Mouse (Mus musculus) neural tube, embryonic 14.5 days (tissue): Measurements from ENCODE around the gene Disc1. TPM values are rescaled to one million over a fixed set of nuclear protein-coding genes. Genes with fewer than 3 reads are reported as not detected.

Source experiments
- ATAC-seq: fragments of 200-750 bp; cut with Nextera tagmentation; 2 replicates; pipeline ENCODE4 v1.8.0; 2017; ENCODE audit warnings: low read depth, mild to moderate bottlenecking, moderate TSS enrichment, moderate library complexity
- H3K27ac ChIP-seq: fragments of 300-500 bp; sonication (generic); 2 replicates; pipeline ENCODE4 v1.5.1; 2014; ENCODE audit warnings: low read depth, mild to moderate bottlenecking, control low read depth, low read length, moderate library complexity, mixed read lengths
- H3K27me3 ChIP-seq: fragments of 300-500 bp; sonication (generic); 2 replicates; pipeline ENCODE4 v1.6.1; 2014; ENCODE audit warnings: low read length; ENCODE audit not compliant: control insufficient read depth, insufficient read depth
- H3K36me3 ChIP-seq: fragments of 300-500 bp; sonication (generic); 2 replicates; pipeline ENCODE4 v1.6.1; 2014; ENCODE audit warnings: low read length, mixed read lengths; ENCODE audit not compliant: control insufficient read depth, insufficient read depth
- H3K4me1 ChIP-seq: fragments of 300-500 bp; sonication (generic); 2 replicates; pipeline ENCODE4 v1.6.1; 2014; ENCODE audit warnings: low read length; ENCODE audit not compliant: control insufficient read depth, insufficient read depth
- H3K4me2 ChIP-seq: fragments of 300-500 bp; sonication (generic); 2 replicates; pipeline ENCODE4 v1.6.1; 2014; ENCODE audit warnings: mild to moderate bottlenecking, low read depth, low read length, control low read depth
- H3K4me3 ChIP-seq: fragments of 300-500 bp; sonication (generic); 2 replicates; pipeline ENCODE4 v1.5.1; 2014; ENCODE audit warnings: low read depth, low read length, control low read depth, mixed read lengths
- H3K9ac ChIP-seq: fragments of 300-500 bp; sonication (generic); replicated peaks from 2 replicates; pipeline ENCODE4 v1.6.1; 2014; ENCODE audit warnings: low read depth, mild to moderate bottlenecking, control low read depth, low read length, mixed read lengths
- H3K9me3 ChIP-seq: fragments of 300-500 bp; sonication (generic); 2 replicates; pipeline ENCODE4 v1.6.1; 2016; ENCODE audit warnings: low read length; ENCODE audit not compliant: control insufficient read depth
- WGBS: fragments of 180-500 bp; shearing (Covaris S2); extraction: QIAGEN DNeasy Blood & Tissue Kit; methylation state at CpG from one replicate; pipeline ENCODE4 v1.1.7; 2014; 5-methylcytosine and 5-hydroxymethylcytosine counted together
- polyA plus RNA-seq: library from polyadenylated mRNA; unstranded; fragments of >200 nt; fragmentation: Nextera tagmentation; extraction: Ambion mirVana; gene quantifications from 2 replicates; pipeline ENCODE4 v1.2.1, GENCODE M21; 2014

Gene Disc1
- polyA plus RNA-seq, 1 experiment from 2014 or later: 1.0 TPM

DNA sequence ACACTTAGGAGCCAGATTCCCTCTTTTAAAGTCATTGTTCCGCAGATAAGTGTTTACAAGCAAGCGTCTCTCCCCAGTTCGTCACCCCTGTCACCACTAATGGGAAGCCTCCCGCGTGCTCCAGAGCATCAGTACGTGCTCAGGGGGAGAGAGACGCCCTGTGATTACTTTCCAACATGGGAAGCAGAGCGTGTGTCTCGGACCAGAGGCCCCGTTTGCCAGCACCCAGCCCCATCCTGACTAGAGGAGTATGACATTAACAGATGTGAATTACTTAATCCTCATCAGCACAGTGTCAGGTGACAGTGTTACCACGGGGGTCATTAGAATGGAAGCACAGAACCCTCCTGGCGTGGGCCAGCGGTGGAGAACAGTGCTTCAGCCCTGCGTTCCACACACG lies 15.3 kb upstream of the Disc1 start:
- Histone ChIP-seq H3K4me2 (no peak overlapping the region), H3K9me3 (no peaks in the 10 kb centered on the region), H3K27ac (no peak overlapping the region), H3K27me3 (no peaks in the 10 kb centered on the region), H3K4me3 (no peak overlapping the region), H3K9ac (no peak overlapping the region), H3K4me1 (no peaks in the 10 kb centered on the region), H3K36me3 (peaks cover 3% of the 10 kb centered on the region)
- ATAC-seq: no peak
- WGBS: 87% methylated on average over 15 of the region's 15 CpGs

DNA sequence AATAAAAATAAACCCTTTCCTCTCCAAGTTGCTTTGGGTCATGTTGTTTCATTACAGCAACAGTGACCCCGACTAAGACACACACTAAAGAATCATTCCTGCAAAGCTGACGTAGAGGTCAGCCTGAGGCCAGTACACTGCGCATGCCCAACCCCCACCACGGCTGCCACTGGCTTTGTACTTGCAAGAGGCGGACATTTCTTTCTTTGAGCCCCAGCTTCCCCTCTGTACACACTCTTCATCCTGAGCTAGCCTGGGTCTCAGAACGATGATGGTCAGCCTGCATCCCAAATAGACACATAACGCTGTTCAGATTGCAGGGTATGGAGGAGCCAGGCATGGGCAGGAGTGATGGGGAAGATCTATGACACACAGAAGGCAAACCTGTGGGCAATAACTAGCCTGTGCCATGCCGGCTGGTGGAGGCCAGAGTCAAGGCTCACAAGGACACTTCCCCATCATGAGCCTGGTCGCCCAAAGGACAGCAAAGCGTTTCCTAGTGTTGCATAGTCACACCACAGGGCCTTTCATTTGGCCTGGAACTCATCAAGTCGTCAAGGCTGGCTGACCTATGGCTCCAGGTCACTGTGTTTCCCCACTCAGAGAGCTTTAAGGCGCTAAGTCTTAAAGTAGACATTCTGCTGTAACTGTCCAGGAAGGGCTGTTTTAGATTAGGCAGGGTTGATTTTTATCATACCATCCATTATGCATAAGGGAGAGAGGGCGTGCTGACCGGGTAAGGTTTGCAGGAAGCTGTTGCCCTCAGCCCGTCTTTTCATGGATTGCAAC lies 13.2 kb upstream of the Disc1 start:
- H3K36me3 ChIP-seq: peaks cover 3% of the 10 kb centered on the region
- no peaks in the 10 kb centered on the region for H3K27me3 ChIP-seq
- no peak overlapping the region for H3K4me2 ChIP-seq
- H3K9ac ChIP-seq: no peak overlapping the region
- ATAC-seq: no peak
- H3K27ac ChIP-seq: no peak overlapping the region
- H3K4me1 ChIP-seq: no peaks in the 10 kb centered on the region
- H3K4me3 ChIP-seq: no peak overlapping the region
- WGBS: 81% methylated on average over 15 of the region's 15 CpGs
- no peaks in the 10 kb centered on the region for H3K9me3 ChIP-seq

DNA sequence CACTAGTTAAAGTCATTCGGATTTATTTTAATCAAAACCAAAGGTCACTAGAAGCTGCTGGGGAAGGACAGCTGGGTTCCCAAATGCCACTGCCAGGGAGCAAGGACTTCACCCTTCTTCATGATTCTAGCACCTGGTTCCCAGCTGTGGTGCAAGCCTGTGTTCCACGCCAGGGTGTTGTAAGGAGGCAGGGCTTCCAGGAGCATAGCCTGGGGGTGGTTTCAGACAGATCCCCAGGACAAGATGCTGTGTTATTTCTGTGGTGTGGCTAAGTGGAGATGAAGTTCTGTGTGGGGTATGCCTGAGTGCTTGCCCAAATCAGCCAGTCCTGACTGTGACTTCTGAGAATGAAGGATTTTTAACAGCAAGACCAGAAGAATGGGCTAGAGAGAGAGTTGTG lies 12.5 kb upstream of the Disc1 start:
- H3K36me3 ChIP-seq: no peaks in the 10 kb centered on the region; the same call in none of the 2 replicates
- no peak overlapping the region for H3K9ac ChIP-seq
- ATAC-seq: no peak
- H3K27ac ChIP-seq: no peak overlapping the region
- no peak overlapping the region for H3K4me2 ChIP-seq
- no peaks in the 10 kb centered on the region for H3K4me1 ChIP-seq
- no peaks in the 10 kb centered on the region for H3K27me3 ChIP-seq
- 65% methylated on average over 2 of the region's 2 CpGs for WGBS
- no peak overlapping the region for H3K4me3 ChIP-seq
- no peaks in the 10 kb centered on the region for H3K9me3 ChIP-seq

DNA sequence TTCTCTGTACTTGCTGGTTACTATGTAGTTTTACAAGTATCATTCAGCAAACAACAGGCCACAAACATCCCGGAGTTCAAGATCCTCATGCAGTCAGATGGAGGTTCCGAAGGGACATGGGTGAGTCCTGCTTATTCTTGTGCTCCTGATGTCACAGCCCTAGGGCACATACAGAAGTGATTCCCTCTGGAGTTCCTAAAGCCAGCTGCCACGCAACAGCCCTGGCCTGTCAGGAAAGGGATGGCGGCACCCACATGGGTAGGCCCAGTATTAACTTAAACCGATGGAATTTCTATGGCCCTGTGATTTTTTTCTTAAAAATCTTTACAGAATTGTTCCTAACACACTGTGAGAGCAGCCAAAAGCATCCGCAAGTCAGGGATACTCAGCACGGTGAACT lies 10.6 kb upstream of the Disc1 start:
- Histone ChIP-seq H3K4me1 (no peaks in the 10 kb centered on the region), H3K9me3 (no peaks in the 10 kb centered on the region), H3K27me3 (no peaks in the 10 kb centered on the region), H3K9ac (no peak overlapping the region), H3K4me2 (no peak overlapping the region), H3K36me3 (no peaks in the 10 kb centered on the region), H3K27ac (no peak overlapping the region), H3K4me3 (no peak overlapping the region)
- 71% methylated on average over 7 of the region's 7 CpGs for WGBS
- ATAC-seq: no peak

DNA sequence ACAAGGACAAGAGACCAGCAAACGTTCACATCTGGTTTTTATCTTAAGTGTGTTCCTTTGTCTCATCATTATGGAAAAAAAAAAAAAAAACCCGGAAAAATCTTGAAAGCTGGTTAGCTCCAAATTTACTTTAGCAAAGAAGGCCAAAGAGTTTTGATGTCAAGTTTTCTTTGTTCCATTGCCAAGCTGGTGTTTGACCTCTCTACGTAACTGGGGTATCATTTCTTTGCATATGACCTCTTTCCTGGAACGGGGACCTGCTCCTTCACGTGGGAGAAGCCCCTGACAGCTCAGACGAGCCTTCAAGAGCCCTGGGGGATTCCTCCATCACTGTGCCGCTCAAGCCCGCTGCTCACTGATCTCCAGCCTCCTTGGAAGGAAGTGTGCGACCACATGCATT lies 10.1 kb upstream of the Disc1 start:
- Histone ChIP-seq H3K9ac (no peak overlapping the region), H3K4me3 (no peak overlapping the region), H3K27ac (no peak overlapping the region), H3K4me2 (no peak overlapping the region), H3K27me3 (no peaks in the 10 kb centered on the region), H3K9me3 (no peaks in the 10 kb centered on the region), H3K4me1 (no peaks in the 10 kb centered on the region), H3K36me3 (no peaks in the 10 kb centered on the region)
- WGBS: 58% methylated on average over 9 of the region's 9 CpGs
- ATAC-seq: no peak

DNA sequence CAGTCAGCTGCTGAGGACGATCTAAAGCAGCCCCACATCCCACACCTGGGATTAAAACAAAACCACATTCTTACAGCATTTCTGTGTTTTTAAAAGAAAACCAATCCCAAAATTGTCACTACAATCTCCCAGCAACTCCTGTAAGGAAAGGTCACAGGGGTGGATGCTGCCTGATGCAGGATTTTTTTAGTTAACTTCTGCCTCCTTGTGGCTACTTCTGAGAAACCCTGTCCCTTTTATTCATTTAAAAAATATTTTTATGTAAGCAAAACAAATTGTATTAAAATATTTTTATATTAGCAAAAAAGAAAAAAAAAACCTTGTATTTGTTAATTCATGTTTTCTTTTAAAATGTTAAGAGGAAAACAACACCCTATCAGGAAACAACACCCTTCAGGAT lies 8.2 kb upstream of the Disc1 start:
- Histone ChIP-seq H3K4me2 (no peak overlapping the region), H3K4me1 (no peaks in the 10 kb centered on the region)
- ATAC-seq: no peak

DNA sequence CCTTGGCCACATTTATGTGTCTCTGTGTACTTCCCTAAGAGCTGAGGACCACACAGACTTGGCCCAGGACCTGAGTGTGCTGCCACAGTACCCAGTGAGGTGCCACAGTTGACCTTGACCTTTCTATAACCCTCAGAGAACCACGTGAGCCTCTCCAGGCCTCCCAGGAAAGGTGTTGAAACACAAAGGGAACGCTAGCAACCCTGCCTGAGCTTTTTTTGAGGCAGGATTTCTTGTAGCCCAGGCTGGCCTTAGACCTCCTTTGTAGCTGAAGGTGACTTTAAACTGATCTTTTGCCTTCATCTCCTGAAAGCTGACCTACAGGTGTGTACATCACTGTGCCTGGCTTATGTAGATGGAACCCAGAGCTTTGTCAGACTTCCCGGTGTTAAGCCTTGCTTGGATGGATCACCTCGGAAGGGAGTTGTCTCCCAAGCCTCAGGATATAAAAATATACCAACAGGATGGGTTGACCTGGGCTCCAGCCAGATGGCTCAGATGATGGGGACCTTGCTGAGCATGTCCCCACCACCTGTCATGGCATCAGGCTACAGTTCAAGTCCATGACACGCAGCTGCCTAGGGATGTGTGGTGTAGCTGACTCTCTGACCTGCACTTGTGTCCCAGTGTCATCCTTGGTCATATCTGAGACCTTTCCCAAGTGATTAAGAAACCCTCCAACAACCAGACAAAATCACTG lies 4.8 kb upstream of the Disc1 start:
- Histone ChIP-seq H3K4me1 (no peaks in the 10 kb centered on the region), H3K27me3 (peaks cover 14% of the 10 kb centered on the region), H3K36me3 (no peaks in the 10 kb centered on the region), H3K27ac (no peak overlapping the region), H3K9me3 (no peaks in the 10 kb centered on the region), H3K4me2 (no peak overlapping the region), H3K4me3 (no peak overlapping the region), H3K9ac (no peak overlapping the region)
- 66% methylated on average over 5 of the region's 5 CpGs for WGBS
- no peak for ATAC-seq

More for the DNA sequence above, 8.2 kb upstream of the Disc1 start:
- 86% methylated on average over 1 of the region's 1 CpGs for WGBS
- H3K27me3 ChIP-seq: no peaks in the 10 kb centered on the region
- H3K9ac ChIP-seq: no peak overlapping the region
- H3K36me3 ChIP-seq: no peaks in the 10 kb centered on the region
- no peaks in the 10 kb centered on the region for H3K9me3 ChIP-seq
- H3K27ac ChIP-seq: no peak overlapping the region
- H3K4me3 ChIP-seq: no peak overlapping the region

DNA sequence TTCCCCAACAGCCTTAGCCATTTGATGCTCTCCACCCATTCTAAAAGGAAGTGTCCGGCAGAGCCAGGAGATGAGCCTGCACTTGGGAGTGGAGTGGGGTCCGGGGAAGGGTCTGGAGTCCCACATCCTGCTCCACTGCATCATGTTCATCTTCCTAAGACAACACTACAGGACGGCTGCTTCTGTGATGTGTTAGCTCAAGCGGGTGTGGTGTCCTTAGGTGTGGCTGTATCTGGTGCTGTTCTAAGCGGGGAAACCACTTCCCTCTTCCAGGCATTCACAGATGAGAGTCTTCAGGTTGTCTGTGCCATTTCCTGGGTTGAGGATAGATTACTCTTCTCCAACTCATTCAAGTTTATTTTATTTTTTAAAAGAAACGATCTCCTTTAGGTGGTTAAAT lies 4.2 kb upstream of the Disc1 start:
- WGBS: 83% methylated on average over 6 of the region's 6 CpGs
- ATAC-seq: no peak
- no peak overlapping the region for H3K27ac ChIP-seq

DNA sequence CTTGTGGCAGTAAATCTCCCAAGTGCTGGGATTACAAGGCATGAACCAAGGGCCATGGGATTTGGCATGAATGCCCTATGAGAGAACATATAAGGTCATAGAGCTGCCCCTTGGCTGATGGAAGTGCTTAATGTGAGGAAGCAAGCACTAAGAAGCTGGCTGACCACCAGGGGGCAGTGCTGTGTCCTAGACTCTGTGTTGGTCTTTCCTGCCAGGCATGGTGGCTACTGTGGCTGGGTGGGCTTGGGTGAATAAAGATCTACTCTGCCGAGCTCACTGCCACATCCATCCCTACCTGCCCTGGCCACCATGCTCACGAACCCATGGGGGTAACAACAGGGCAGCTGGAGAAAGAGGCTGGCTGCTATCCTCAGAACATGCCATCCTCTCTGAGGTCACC lies 2.0 kb upstream of the Disc1 start:
- H3K36me3 ChIP-seq: no peaks in the 10 kb centered on the region
- no peak overlapping the region for H3K4me3 ChIP-seq
- peaks cover 29% of the 10 kb centered on the region for H3K27me3 ChIP-seq
- no peak overlapping the region for H3K4me2 ChIP-seq
- H3K9ac ChIP-seq: no peak overlapping the region
- no peak overlapping the region for H3K27ac ChIP-seq
- H3K4me1 ChIP-seq: no peaks in the 10 kb centered on the region
- no peaks in the 10 kb centered on the region for H3K9me3 ChIP-seq
- 46% methylated on average over 2 of the region's 2 CpGs for WGBS
- ATAC-seq: no peak

More for the DNA sequence above, 4.2 kb upstream of the Disc1 start:
- Histone ChIP-seq H3K9ac (no peak overlapping the region), H3K4me3 (no peak overlapping the region), H3K9me3 (no peaks in the 10 kb centered on the region), H3K4me1 (no peaks in the 10 kb centered on the region), H3K36me3 (no peaks in the 10 kb centered on the region), H3K4me2 (no peak overlapping the region), H3K27me3 (peaks cover 19% of the 10 kb centered on the region)
